Comparison of ENCODE assay signal across 8 mouse cellular contexts in genomic region chr7:80197371-80197770, GRCm38 (mm10). TPM values are rescaled to one million over a fixed set of nuclear protein-coding genes. Genes with fewer than 3 reads are reported as not detected.
DNase-seq lines count a peak whose midpoint lies in the region; ATAC-seq and TF ChIP-seq lines count a peak whose summit lies in the region.

No protein-coding gene starts in this region.

- H3K4me3 ChIP-seq in kidney, embryonic 16.5 days (ENCODE audit: low read length): peak overlapping the region; percentile 71
- H3K4me3 ChIP-seq in bone marrow macrophage, adult 2 months (ENCODE audit: insufficient read depth, low read length): peak overlapping the region; percentile 96; the same call in 1 of the 2 replicates
- peak overlapping the region; percentile 54 for H3K4me3 ChIP-seq in hindbrain, embryonic 11.5 days (ENCODE audit: low read depth, low read length)
- H3K4me3 ChIP-seq in midbrain, embryonic 13.5 days (replicated peaks): peak overlapping the region; percentile 65

- H3K27ac ChIP-seq in kidney, embryonic 16.5 days (ENCODE audit: low read length): peak overlapping the region; percentile 94
- no peak overlapping the region for H3K27ac ChIP-seq in bone marrow macrophage, adult 2 months (ENCODE audit: insufficient read depth, low read depth, low read length)
- H3K27ac ChIP-seq in hindbrain, embryonic 11.5 days (ENCODE audit: low read depth, low read length): peak overlapping the region; percentile 91
- peak overlapping the region; percentile 98 for H3K27ac ChIP-seq in midbrain, embryonic 13.5 days

- H3K4me2 ChIP-seq in kidney, embryonic 16.5 days (replicated peaks; ENCODE audit: low read depth, low read length): peak overlapping the region; percentile 89
- H3K4me2 ChIP-seq in hindbrain, embryonic 11.5 days (replicated peaks; ENCODE audit: low read depth, low read length): peak overlapping the region; percentile 61
- peak overlapping the region; percentile 76 for H3K4me2 ChIP-seq in midbrain, embryonic 13.5 days (replicated peaks)

- no peak for TF ChIP-seq POLR2A in bone marrow macrophage, adult 2 months (IDR thresholded peaks at IDR 0.05; ENCODE audit: borderline replicate concordance, low read depth, low read length)

- no peak for TF ChIP-seq CTCF in bone marrow macrophage, adult 2 months (IDR thresholded peaks at IDR 0.05; ENCODE audit: low read depth, low read length)

- DNase-seq in kidney, adult 8-10 months: no peak
- no peak for DNase-seq in hindbrain, embryonic 11.5 days (ENCODE audit: low spot score)
- no peak for DNase-seq in urinary bladder, postnatal 10 days (ENCODE audit: low spot score)
- DNase-seq in cerebellum, adult 9-10 months: no peak
- no peak for DNase-seq in kidney, adult 9 months

- peak overlapping the region; percentile 79 for H3K9ac ChIP-seq in kidney, embryonic 16.5 days (replicated peaks; ENCODE audit: low read length)
- H3K9ac ChIP-seq in hindbrain, embryonic 11.5 days (ENCODE audit: low read depth, low read length): peak overlapping the region; percentile 75; the same call in 1 of the 2 replicates
- peak overlapping the region; percentile 91; the same call in 1 of the 2 replicates for H3K9ac ChIP-seq in midbrain, embryonic 13.5 days (replicated peaks)

- H3K9me3 ChIP-seq in kidney, embryonic 16.5 days (ENCODE audit: low read length): no peaks in the 10 kb centered on the region
- H3K9me3 ChIP-seq in hindbrain, embryonic 11.5 days (ENCODE audit: control insufficient read depth, low read length): no peaks in the 10 kb centered on the region
- no peaks in the 10 kb centered on the region for H3K9me3 ChIP-seq in midbrain, embryonic 13.5 days

- no peaks in the 10 kb centered on the region for H3K27me3 ChIP-seq in kidney, embryonic 16.5 days (ENCODE audit: insufficient read depth, low read length)
- no peaks in the 10 kb centered on the region for H3K27me3 ChIP-seq in hindbrain, embryonic 11.5 days (ENCODE audit: control insufficient read depth, insufficient read depth, low read length)
- no peaks in the 10 kb centered on the region for H3K27me3 ChIP-seq in midbrain, embryonic 13.5 days

- no peaks in the 10 kb centered on the region for H3K36me3 ChIP-seq in kidney, embryonic 16.5 days (ENCODE audit: insufficient read depth, low read length)
- H3K36me3 ChIP-seq in hindbrain, embryonic 11.5 days (ENCODE audit: control insufficient read depth, insufficient read depth, low read length): no peaks in the 10 kb centered on the region
- H3K36me3 ChIP-seq in midbrain, embryonic 13.5 days: no peaks in the 10 kb centered on the region

- H3K4me1 ChIP-seq in kidney, embryonic 16.5 days (ENCODE audit: insufficient read depth, low read length): peaks cover 42% of the 10 kb centered on the region
- peaks cover 11% of the 10 kb centered on the region for H3K4me1 ChIP-seq in bone marrow macrophage, adult 2 months (ENCODE audit: control insufficient read depth, insufficient read depth, low read length)
- peaks cover 9% of the 10 kb centered on the region for H3K4me1 ChIP-seq in hindbrain, embryonic 11.5 days (replicated peaks; ENCODE audit: control insufficient read depth, insufficient read depth, low read length)
- H3K4me1 ChIP-seq in midbrain, embryonic 13.5 days (replicated peaks): peaks cover 73% of the 10 kb centered on the region

- ATAC-seq in kidney, embryonic 16.5 days (ENCODE audit: low FRiP score, low TSS enrichment): no peak
- ATAC-seq in hindbrain, embryonic 11.5 days (ENCODE audit: low FRiP score): no peak
- no peak for ATAC-seq in midbrain, embryonic 13.5 days

- WGBS in kidney, embryonic 16.5 days: 12% methylated on average over 4 of the region's 4 CpGs
- WGBS in hindbrain, embryonic 11.5 days: 19% methylated on average over 4 of the region's 4 CpGs
- 13% methylated on average over 4 of the region's 4 CpGs for WGBS in midbrain, embryonic 13.5 days

RNA-seq across cellular contexts. Expression of gene Sema4b, which starts 10.7 kb away (rescaled TPM):
- 17.7 and 23.7 TPM in 2 replicates for polyA plus RNA-seq in kidney, embryonic 16.5 days (2015; fragmentation: Nextera tagmentation; extraction: Ambion mirVana)
- polyA plus RNA-seq in bone marrow macrophage, adult 2 months (2012; ENCODE audit: insufficient read depth, insufficient read length, missing spikeins): 11.1 and 13.5 TPM in 2 replicates
- polyA plus RNA-seq in hindbrain, embryonic 11.5 days (2014; fragmentation: Nextera tagmentation; extraction: Ambion mirVana): 10.5 and 15.6 TPM in 2 replicates
- 22.8 and 24.0 TPM in 2 replicates for polyA plus RNA-seq in midbrain, embryonic 13.5 days (2015; fragmentation: Nextera tagmentation; extraction: Ambion mirVana)

RNA-seq across cellular contexts. Expression of gene Cib1, which starts 35.2 kb away (rescaled TPM):
- polyA plus RNA-seq in kidney, embryonic 16.5 days (2015; fragmentation: Nextera tagmentation; extraction: Ambion mirVana): 131 and 144 TPM in 2 replicates
- polyA plus RNA-seq in bone marrow macrophage, adult 2 months (2012; ENCODE audit: insufficient read depth, insufficient read length, missing spikeins): 69.3 and 76.2 TPM in 2 replicates
- 58.9 and 61.7 TPM in 2 replicates for polyA plus RNA-seq in hindbrain, embryonic 11.5 days (2014; fragmentation: Nextera tagmentation; extraction: Ambion mirVana)
- polyA plus RNA-seq in midbrain, embryonic 13.5 days (2015; fragmentation: Nextera tagmentation; extraction: Ambion mirVana): 30.1 and 38.1 TPM in 2 replicates

RNA-seq across cellular contexts. Expression of gene Gdpgp1, which starts 35.3 kb away (rescaled TPM):
- 3.5 and 4.0 TPM in 2 replicates for polyA plus RNA-seq in kidney, embryonic 16.5 days (2015; fragmentation: Nextera tagmentation; extraction: Ambion mirVana)
- polyA plus RNA-seq in bone marrow macrophage, adult 2 months (2012; ENCODE audit: insufficient read depth, insufficient read length, missing spikeins): 3.1 and 3.5 TPM in 2 replicates
- 5.0 and 5.6 TPM in 2 replicates for polyA plus RNA-seq in hindbrain, embryonic 11.5 days (2014; fragmentation: Nextera tagmentation; extraction: Ambion mirVana)
- 4.2 and 4.3 TPM in 2 replicates for polyA plus RNA-seq in midbrain, embryonic 13.5 days (2015; fragmentation: Nextera tagmentation; extraction: Ambion mirVana)

RNA-seq across cellular contexts. Expression of gene Ttll13, which starts 48.8 kb away (rescaled TPM):
- 0.87 and 1.4 TPM in 2 replicates for polyA plus RNA-seq in kidney, embryonic 16.5 days (2015; fragmentation: Nextera tagmentation; extraction: Ambion mirVana)
- polyA plus RNA-seq in bone marrow macrophage, adult 2 months (2012; ENCODE audit: insufficient read depth, insufficient read length, missing spikeins): not detected in 2 replicates
- polyA plus RNA-seq in hindbrain, embryonic 11.5 days (2014; fragmentation: Nextera tagmentation; extraction: Ambion mirVana): 1.1 and 1.4 TPM in 2 replicates
- 1.9 and 2.0 TPM in 2 replicates for polyA plus RNA-seq in midbrain, embryonic 13.5 days (2015; fragmentation: Nextera tagmentation; extraction: Ambion mirVana)
